Mouse (Mus musculus) kidney, adult 2 months (tissue): Measurements from ENCODE around the gene Arl5c. TPM values are rescaled to one million over a fixed set of nuclear protein-coding genes. Genes with fewer than 3 reads are reported as not detected.

Experiments used
- DNase-seq: peaks from one replicate; pipeline ENCODE4 v3.0.0; 2021
- H3K27ac ChIP-seq: fragments of 200-500 bp; 2 replicates; pipeline ENCODE4 v1.5.1; 2012; ENCODE audit warnings: low read depth, low read length, control low read depth, inconsistent platforms; ENCODE audit not compliant: insufficient read depth
- H3K27me3 ChIP-seq: fragments of 200-500 bp; replicated peaks from 2 replicates; pipeline ENCODE4 v1.6.1; 2012; ENCODE audit warnings: mild to moderate bottlenecking, moderate library complexity, low read length, inconsistent platforms; ENCODE audit not compliant: control insufficient read depth, insufficient read depth
- H3K36me3 ChIP-seq: fragments of 200-500 bp; 2 replicates; pipeline ENCODE4 v1.6.1; 2012; ENCODE audit warnings: mild to moderate bottlenecking, moderate library complexity, low read length, inconsistent platforms; ENCODE audit not compliant: control insufficient read depth, insufficient read depth
- H3K4me1 ChIP-seq: fragments of 200-500 bp; 2 replicates; pipeline ENCODE4 v1.6.1; 2011; ENCODE audit warnings: low read length; ENCODE audit not compliant: control insufficient read depth, insufficient read depth
- H3K4me3 ChIP-seq: fragments of 200-500 bp; 2 replicates; pipeline ENCODE4 v1.5.1; 2011; ENCODE audit warnings: mild to moderate bottlenecking, low read depth, low read length, control low read depth; ENCODE audit not compliant: insufficient read depth
- CTCF ChIP-seq: fragments of 200-500 bp; conservative IDR thresholded peaks from 2 replicates; pipeline ENCODE4 v1.5.1; 2011; ENCODE audit warnings: low read depth, mild to moderate bottlenecking, control low read depth, low read length, moderate library complexity, mixed read lengths; ENCODE audit not compliant: insufficient read depth, insufficient read length
- POLR2A ChIP-seq: fragments of 200-500 bp; IDR thresholded peaks from one replicate; pipeline ENCODE4 v1.6.1; 2011; ENCODE audit warnings: low read depth, low read length, control low read depth
- whole genome bisulfite sequencing: fragments of 180-500 bp; shearing (Covaris S2); methylation state at CpG from one replicate; pipeline ENCODE4 v1.1.7; 2018; 5-methylcytosine and 5-hydroxymethylcytosine counted together
- polyA plus RNA-seq: library from polyadenylated mRNA; depleted of rRNA; stranded (reverse); fragments of >200 nt; gene quantifications from 2 replicates; pipeline ENCODE4 v1.2.3, GENCODE M21; 2012

The Arl5c gene
- polyA plus RNA-seq, 1 experiment: 2.8 TPM

GRCm38 (mm10) chr11:97958641-97959299, 37.2 kb downstream of the Arl5c start:
- Histone ChIP-seq H3K4me3 (no peak overlapping the region), H3K36me3 (no peaks in the 10 kb centered on the region), H3K27ac (no peak overlapping the region), H3K27me3 (no peaks in the 10 kb centered on the region), H3K4me1 (peaks cover 4% of the 10 kb centered on the region; the same call in 1 of the 2 replicates)
- WGBS: 74% methylated on average over 7 of the region's 7 CpGs
- DNase-seq: no peak
- TF ChIP-seq CTCF: no peak
- no peak for TF ChIP-seq POLR2A

GRCm38 (mm10) chr11:97956905-97957560, 38.9 kb downstream of the Arl5c start:
- no peak overlapping the region for H3K27ac ChIP-seq
- peak; percentile 94 for DNase-seq
- H3K4me3 ChIP-seq: no peak overlapping the region
- TF ChIP-seq POLR2A (no peak), CTCF (no peak)
- peaks cover 4% of the 10 kb centered on the region; the same call in 1 of the 2 replicates for H3K4me1 ChIP-seq
- H3K27me3 ChIP-seq: no peaks in the 10 kb centered on the region
- WGBS: 31% methylated on average over 6 of the region's 6 CpGs
- no peaks in the 10 kb centered on the region for H3K36me3 ChIP-seq

- no peak for TF ChIP-seq POLR2A
- no peak for TF ChIP-seq CTCF
- 89% methylated on average over 4 of the region's 4 CpGs for WGBS
- Histone ChIP-seq H3K4me1 (peaks cover 4% of the 10 kb centered on the region; the same call in 1 of the 2 replicates), H3K4me3 (no peak overlapping the region), H3K27me3 (no peaks in the 10 kb centered on the region), H3K27ac (no peak overlapping the region), H3K36me3 (no peaks in the 10 kb centered on the region)
- DNase-seq: no peak
Observed at GRCm38 (mm10) chr11:97955915-97956314, 40.1 kb downstream of the Arl5c start.

- no peaks in the 10 kb centered on the region for H3K36me3 ChIP-seq
- TF ChIP-seq POLR2A (no peak), CTCF (no peak)
- H3K27me3 ChIP-seq: no peaks in the 10 kb centered on the region
- 85% methylated on average over 9 of the region's 9 CpGs for WGBS
- no peak overlapping the region for H3K4me3 ChIP-seq
- DNase-seq: no peak
- peaks cover 4% of the 10 kb centered on the region; the same call in 1 of the 2 replicates for H3K4me1 ChIP-seq
- H3K27ac ChIP-seq: no peak overlapping the region
Observed at GRCm38 (mm10) chr11:97955146-97955902, 40.7 kb downstream of the Arl5c start.

- no peak for TF ChIP-seq CTCF
- no peak for TF ChIP-seq POLR2A
- H3K27me3 ChIP-seq: no peaks in the 10 kb centered on the region
Observed at GRCm38 (mm10) chr11:97954469-97955141, 41.4 kb downstream of the Arl5c start.

GRCm38 (mm10) chr11:97953939-97954275, 42.1 kb downstream of the Arl5c start:
- H3K36me3 ChIP-seq: no peaks in the 10 kb centered on the region
- H3K4me3 ChIP-seq: no peak overlapping the region
- peaks cover 4% of the 10 kb centered on the region; the same call in 1 of the 2 replicates for H3K4me1 ChIP-seq
- WGBS: 96% methylated on average over 6 of the region's 6 CpGs
- no peak for TF ChIP-seq POLR2A
- no peak overlapping the region for H3K27ac ChIP-seq
- no peaks in the 10 kb centered on the region for H3K27me3 ChIP-seq
- DNase-seq: no peak

More at GRCm38 (mm10) chr11:97954469-97955141, 41.4 kb downstream of the Arl5c start:
- WGBS: 73% methylated on average over 14 of the region's 14 CpGs
- Histone ChIP-seq H3K27ac (no peak overlapping the region), H3K4me1 (peaks cover 4% of the 10 kb centered on the region; the same call in 1 of the 2 replicates), H3K36me3 (no peaks in the 10 kb centered on the region), H3K4me3 (no peak overlapping the region)
- DNase-seq: no peak
